19 mouse cellular contexts compared by ENCODE assay signal in the genomic region with DNA sequence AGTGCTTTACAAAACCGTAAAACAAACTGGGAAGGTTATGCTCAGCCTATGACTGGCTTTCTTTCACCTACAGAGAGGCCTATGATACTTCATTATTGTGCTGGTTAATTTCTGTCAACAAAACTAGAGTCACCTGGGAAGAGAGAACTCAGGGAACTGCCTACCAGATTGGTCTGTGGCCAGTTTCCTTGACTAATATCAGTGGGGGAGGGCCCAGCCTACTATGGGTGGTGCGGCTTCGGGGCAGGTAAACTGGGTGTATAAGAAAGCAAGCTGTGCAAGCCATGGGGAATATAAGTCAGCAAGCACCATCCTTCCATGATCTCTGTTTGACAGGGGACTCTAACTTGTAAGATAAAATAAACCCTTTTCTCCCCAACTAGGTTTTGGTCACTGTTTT. TPM values are rescaled to one million over a fixed set of nuclear protein-coding genes. Genes with fewer than 3 reads are reported as not detected.
DNase-seq lines count a peak whose midpoint lies in the region; ATAC-seq and TF ChIP-seq lines count a peak whose summit lies in the region.
"Had no signal": no experiment of that assay in that cellular context is flagged by ENCODE, and none has a peak within 500 bp of the region (broad histone marks: within the 10 kb centered on the region; RNA-seq: fewer than 3 reads in every experiment).

No protein-coding gene starts in this region.

- H3K4me2 ChIP-seq in stomach, embryonic 16.5 days (ENCODE audit: low read depth, low read length) = no peak overlapping the region
- H3K4me2 ChIP-seq: embryonic facial prominence, embryonic 12.5 days; forebrain, embryonic 15.5 days; hindbrain, embryonic 13.5 days had no signal

- peak; percentile 23 to 46 for DNase-seq in kidney, postnatal 25 days
- no peak for DNase-seq in kidney, adult 11 months
- DNase-seq in urinary bladder, postnatal 14 days (ENCODE audit: low spot score) = peak; percentile 14
- DNase-seq in urinary bladder, postnatal 36 days (ENCODE audit: low spot score in 2 of 2) = no peak
- DNase-seq in left cerebral cortex, adult 2 months (ENCODE audit: extremely low spot score in 1 of 2, low spot score in 2 of 2) = no peak
- DNase-seq: adrenal gland, postnatal 14 days; cerebellum, adult 11-12 months; cerebellum, adult 9-10 months; cerebellum, postnatal 25 days; gastrocnemius, postnatal 36 days; heart, adult 18-20 months; heart, postnatal 10 days had no signal

- H3K27me3 ChIP-seq in stomach, embryonic 16.5 days (ENCODE audit: control insufficient read depth, insufficient read depth, low read length) = no peaks in the 10 kb centered on the region
- H3K27me3 ChIP-seq: embryonic facial prominence, embryonic 12.5 days; forebrain, embryonic 15.5 days; hindbrain, embryonic 13.5 days; Patski had no signal

- no peaks in the 10 kb centered on the region for H3K9me3 ChIP-seq in stomach, embryonic 16.5 days (replicated peaks; ENCODE audit: control insufficient read depth, low read length)
- H3K9me3 ChIP-seq: embryonic facial prominence, embryonic 12.5 days; forebrain, embryonic 15.5 days; heart, embryonic 10.5 days; hindbrain, embryonic 13.5 days had no signal

- intact Hi-C loops in left cerebral cortex, adult 2 months (cut with DNase I) = no loop called here

- TF ChIP-seq CTCF in left cerebral cortex, adult 2 months (IDR thresholded peaks at IDR 0.05) = no peak

- 83% methylated on average over 3 of the region's 3 CpGs for WGBS in stomach, embryonic 16.5 days

- H3K4me1 ChIP-seq in stomach, embryonic 16.5 days (ENCODE audit: control insufficient read depth, insufficient read depth, low read length) = 0 out of 2 replicates have a peak, but pooled peaks cover 3% of the 10 kb centered on the region
- H3K4me1 ChIP-seq: embryonic facial prominence, embryonic 12.5 days had no signal

- no peaks in the 10 kb centered on the region for H3K36me3 ChIP-seq in stomach, embryonic 16.5 days (ENCODE audit: control insufficient read depth, insufficient read depth, low read length)
- H3K36me3 ChIP-seq: embryonic facial prominence, embryonic 12.5 days; forebrain, embryonic 15.5 days; heart, embryonic 10.5 days; hindbrain, embryonic 13.5 days had no signal

- H3K4me3 ChIP-seq in stomach, embryonic 16.5 days (replicated peaks; ENCODE audit: low read length) = no peak overlapping the region
- H3K4me3 ChIP-seq in left cerebral cortex, adult 2 months = no peak overlapping the region
- H3K4me3 ChIP-seq: embryonic facial prominence, embryonic 12.5 days; forebrain, embryonic 15.5 days; heart, embryonic 10.5 days; hindbrain, embryonic 13.5 days had no signal

- H3K27ac ChIP-seq in stomach, embryonic 16.5 days (ENCODE audit: low read length) = no peak overlapping the region
- H3K27ac ChIP-seq in left cerebral cortex, adult 2 months = no peak overlapping the region
- H3K27ac ChIP-seq: embryonic facial prominence, embryonic 12.5 days; forebrain, embryonic 15.5 days; heart, embryonic 10.5 days; hindbrain, embryonic 13.5 days had no signal

- ATAC-seq in stomach, embryonic 16.5 days (ENCODE audit: insufficient read depth, low FRiP score) = peak; percentile 50; the same call in 1 of the 2 replicates
- ATAC-seq: activated CD4-positive, CD25-positive, alpha-beta regulatory T cell, adult 4 months; forebrain, embryonic 15.5 days; Patski had no signal

- no peak overlapping the region for H3K9ac ChIP-seq in stomach, embryonic 16.5 days (ENCODE audit: low read length)
- H3K9ac ChIP-seq: embryonic facial prominence, embryonic 12.5 days; forebrain, embryonic 15.5 days; hindbrain, embryonic 13.5 days had no signal

RNA-seq across cellular contexts. Expression of a gene that starts 47.2 kb away (rescaled TPM):
- polyA plus RNA-seq in stomach, embryonic 16.5 days (2015; fragmentation: Nextera tagmentation; extraction: Ambion mirVana) = 33.2 and 36.6 TPM in 2 replicates
- 1 to 10 TPM; 5.1 to 5.7 TPM for total RNA-seq in left cerebral cortex, adult 2 months (2021)

Comparison
In these comparisons a context has a peak if more than half of its experiments do, and no peak if none do; other contexts are left out.
1. DNase-seq: peak in kidney, postnatal 25 days (2 of 2) and urinary bladder, postnatal 14 days (single experiment); none in kidney, adult 11 months (single experiment), urinary bladder, postnatal 36 days (0 of 2) and left cerebral cortex, adult 2 months (0 of 2).